Mouse (Mus musculus): Measurements from ENCODE around the gene Hpn. TPM values are rescaled to one million over a fixed set of nuclear protein-coding genes. Genes with fewer than 3 reads are reported as not detected.

The Hpn gene
- polyA plus RNA-seq, 2 experiments from 2014 or later, result 6.0 to 12.2 TPM

DNA sequence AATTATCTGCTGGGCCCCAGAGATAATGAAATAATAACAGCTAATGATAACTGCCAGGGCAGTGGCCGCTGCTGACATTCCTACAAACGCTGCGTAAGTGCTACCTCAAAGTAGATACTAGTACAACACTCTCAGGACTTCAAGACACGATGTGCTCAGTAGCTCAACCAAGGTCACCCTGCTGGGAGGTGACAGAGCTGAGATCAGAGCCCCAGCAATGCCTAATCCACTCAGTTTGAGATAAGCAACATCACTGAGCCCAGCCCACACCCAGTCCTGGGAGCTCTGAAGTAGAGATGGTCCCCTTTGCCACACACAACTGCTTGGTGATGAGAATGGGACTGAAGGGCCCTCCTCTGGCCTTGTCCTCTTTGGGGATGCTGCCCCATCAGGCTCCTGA is 25.2 kb upstream of the Hpn start:
- ATAC-seq, result no peak

DNA sequence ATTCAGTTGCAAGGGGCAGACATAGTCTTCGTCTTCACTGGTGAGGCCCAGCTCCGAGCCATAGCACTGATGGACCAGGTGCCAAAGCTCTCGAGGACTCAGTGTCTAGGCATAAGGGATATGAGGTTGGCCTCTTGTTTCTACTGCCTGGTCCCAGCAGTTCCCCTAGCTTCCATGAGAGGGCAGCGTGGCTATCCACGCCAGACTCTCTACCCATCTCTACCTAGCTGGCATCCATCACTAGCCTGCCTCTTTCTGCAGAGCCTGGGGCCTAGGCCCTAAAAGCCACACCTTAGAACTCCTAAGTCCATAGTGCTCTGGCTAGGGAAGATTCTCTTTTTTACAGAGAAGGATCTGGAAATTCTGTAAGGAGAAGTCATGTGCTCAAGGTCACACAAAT is 24.7 kb upstream of the Hpn start:
- ATAC-seq, result peak; percentile 96

DNA sequence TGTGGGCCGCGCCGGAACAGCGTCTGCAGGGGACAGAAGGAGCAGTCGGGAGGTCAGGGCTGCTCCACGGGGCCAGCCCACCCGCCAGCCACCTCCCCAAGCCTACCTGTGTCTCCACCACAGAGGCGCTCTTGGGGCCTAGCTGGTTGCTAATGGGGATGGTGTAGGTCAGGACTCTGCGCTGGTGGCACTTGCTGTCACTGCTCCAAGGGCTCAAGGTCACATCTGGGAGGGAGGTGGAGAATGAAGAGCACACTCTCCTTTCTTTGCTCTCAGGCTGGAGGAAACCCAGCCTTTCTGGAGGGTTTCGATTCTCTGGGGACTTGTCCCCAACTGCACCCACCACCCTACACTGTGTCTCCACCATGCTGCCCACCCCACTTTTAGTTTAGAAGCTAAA is 20.6 kb upstream of the Hpn start:
- ATAC-seq, result no peak

DNA sequence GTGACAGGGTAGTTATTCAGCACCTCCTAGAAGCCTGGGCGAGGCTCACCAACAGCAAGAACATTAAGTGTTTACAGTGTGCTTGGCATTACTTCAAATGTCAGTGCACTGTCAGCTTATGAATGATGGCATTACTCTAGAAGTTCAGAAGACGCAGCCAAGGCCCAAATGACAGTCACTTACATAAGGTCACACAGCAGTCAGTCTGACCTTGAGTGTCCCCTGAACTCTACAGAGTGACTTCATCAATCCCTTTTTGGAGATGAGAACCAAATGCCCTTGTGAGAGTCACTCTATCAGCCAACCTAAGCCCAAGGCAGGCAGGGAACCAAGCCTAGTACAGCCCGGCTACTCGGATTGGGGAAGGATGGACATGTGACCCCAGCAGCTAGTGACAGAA is 16.8 kb upstream of the Hpn start:
- no peak for ATAC-seq

GRCm38 (mm10) chr7:31130841-31131240 is 15.8 kb upstream of the Hpn start:
- ATAC-seq, result peak; percentile 79

DNA sequence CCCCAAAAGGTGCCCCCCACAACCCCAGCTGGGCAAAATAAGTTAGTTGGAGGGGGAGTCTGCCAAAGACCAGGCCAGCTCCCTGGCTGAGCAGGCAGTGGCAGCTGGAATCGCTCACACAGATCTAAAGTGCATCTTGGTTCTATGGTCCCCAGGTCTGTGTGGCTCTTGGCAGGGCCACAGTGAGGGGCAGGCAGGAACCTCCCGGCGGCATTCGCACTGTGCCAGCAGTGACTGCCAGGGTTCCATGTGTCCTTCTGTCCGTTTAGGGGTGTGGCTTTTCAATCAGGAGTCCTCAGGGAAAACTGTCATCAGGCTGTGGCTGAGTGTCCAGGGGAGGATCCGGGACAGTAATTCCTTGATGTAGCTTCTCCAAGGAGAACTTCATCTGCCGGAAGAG is 15.1 kb upstream of the Hpn start:
- ATAC-seq, result no peak

- no peak for ATAC-seq
These were observed 13.1 kb upstream of the Hpn start for GRCm38 (mm10) chr7:31128157-31128705.

DNA sequence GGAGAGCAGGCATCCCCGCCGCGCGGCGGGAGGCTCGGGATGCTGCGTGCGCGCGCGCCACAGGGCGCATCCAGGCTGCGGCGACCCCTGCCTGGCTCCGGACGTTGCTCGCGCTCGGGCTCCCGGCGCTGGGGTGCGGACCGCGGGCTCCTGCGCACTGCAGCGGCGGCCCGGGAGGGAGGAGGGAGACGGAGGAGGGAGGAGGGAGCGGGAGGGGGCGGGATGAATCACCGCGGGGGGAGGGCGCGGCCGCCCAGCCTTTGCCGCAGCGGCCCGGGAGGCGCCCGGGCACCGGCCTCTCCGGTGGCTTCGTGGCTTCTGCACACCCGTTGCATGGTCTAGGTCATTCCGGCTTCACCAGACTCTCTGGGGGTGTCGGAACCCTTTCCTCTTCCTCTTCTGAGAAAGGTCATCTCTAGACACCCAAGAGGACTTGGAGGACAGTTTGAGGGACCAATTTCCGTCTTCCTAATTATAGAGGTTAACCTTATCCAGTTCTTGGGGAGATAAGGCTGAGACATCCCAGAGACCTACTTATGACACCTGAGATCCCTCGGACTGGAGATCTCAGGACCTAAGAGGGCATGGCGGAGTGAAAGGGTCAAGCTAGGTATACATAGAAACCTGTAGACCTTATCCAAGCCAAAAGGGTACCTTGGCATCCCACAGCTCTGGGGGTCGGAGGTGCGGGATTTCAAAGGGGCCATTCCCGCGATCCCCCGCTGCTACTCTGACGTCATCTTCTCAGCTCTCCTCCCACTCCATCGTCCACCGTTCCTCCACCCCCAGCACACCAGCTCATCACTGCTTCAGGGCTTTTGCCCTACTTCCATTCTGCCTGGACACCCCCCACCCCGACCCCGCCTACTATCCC is 12.0 kb upstream of the Hpn start, which contains the start of gene Scn1b:
TSS of gene Scn1b (minus strand) at position 153 of the 874 bp plus-strand sequence.
- ATAC-seq, result peak; percentile 28

GRCm38 (mm10) chr7:31126211-31126751 is 11.2 kb upstream of the Hpn start:
- no peak for ATAC-seq

DNA sequence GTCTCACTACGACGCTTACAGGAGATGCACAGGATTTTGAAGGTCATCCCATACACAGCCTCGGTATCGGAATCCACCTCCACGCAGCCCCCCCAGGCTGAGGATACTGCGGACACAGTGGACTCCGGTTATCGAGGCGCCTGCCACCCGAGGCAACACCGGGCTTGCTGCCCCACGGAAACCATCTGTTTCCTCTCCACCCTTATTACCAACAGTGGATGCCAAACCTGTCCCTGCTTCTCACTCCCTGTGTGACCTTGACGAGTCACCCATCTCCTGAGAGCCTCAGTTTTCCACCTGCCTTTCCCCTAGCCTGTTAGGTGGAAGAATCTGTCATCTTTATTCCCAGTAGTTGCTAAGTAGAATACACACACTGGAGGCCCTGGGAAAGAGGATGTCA is 10.0 kb upstream of the Hpn start:
- no peak for ATAC-seq

- no peak for ATAC-seq
These were observed 9.3 kb upstream of the Hpn start for GRCm38 (mm10) chr7:31124381-31124780.

- no peak for ATAC-seq
These were observed 8.6 kb upstream of the Hpn start for GRCm38 (mm10) chr7:31123697-31124096.

GRCm38 (mm10) chr7:31122641-31123631 is 7.8 kb upstream of the Hpn start:
- ATAC-seq, result no peak

DNA sequence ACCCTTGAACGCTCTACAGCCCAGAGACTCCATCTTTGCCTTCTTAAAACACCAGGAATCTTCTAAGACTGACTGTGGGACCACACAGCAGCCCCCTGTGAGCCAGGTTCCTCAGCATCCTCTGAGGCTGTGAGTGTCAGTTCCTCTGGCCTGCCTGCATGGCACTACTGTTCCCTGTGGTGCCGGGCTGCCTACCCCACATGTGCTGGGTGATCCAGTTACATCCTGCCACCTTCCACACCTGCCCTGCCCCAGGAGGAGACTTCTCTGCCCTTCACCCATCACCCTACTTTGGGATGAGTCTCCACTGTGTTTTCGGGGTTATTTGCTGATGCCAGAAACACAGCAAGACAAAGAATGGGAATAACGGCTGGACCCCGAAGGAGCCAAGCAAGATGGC is 4.5 kb upstream of the Hpn start:
- ATAC-seq, result no peak

DNA sequence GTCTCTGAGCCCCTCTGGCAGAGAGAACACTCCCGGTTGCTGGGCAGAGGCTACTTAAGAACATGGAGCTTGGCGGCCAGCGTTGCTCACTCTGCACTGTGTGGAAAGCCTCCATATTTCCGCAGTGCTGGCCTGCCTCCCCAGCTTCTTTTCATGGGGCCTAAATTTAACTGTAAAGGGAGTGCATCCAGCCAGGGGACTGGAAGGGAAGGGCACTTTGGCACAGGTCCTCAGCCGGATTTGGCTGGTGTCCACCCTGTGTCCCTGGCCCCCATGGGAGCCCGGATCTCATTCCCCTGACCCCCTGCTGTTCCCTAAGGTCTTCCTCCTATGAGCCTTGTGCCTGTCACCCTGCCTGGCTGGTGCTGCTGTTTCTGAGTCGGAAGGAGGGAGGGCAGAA is 3.4 kb upstream of the Hpn start:
- ATAC-seq, result no peak

DNA sequence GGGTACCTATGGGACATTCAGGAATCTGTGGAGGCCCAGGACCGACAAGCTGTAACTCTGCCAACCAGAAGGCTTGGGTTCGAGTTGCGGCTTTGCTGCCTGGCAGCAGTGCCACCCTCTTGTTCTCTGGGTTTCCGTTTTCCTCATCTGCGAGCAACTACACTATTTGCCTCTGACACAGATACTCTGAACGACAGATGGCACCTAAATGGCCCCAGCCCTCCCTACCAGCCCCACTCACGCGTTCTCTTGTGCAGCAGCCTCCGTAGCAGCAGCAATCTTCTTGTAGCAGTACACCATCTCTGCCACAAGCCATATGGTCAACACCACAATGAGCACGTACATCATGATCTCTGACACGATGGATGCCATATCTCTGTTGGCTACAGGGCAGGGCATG is 2.4 kb upstream of the Hpn start:
- no peak for ATAC-seq

GRCm38 (mm10) chr7:31116721-31117145 is 1.6 kb upstream of the Hpn start:
- no peak for ATAC-seq

- ATAC-seq, result no peak
These were observed 525 bp upstream of the Hpn start for GRCm38 (mm10) chr7:31115587-31116043.

- no peak for ATAC-seq
These were observed 444 bp downstream of the Hpn start for GRCm38 (mm10) chr7:31114646-31115045.

GRCm38 (mm10) chr7:31113800-31114199 is 1.3 kb downstream of the Hpn start:
- ATAC-seq, result no peak

DNA sequence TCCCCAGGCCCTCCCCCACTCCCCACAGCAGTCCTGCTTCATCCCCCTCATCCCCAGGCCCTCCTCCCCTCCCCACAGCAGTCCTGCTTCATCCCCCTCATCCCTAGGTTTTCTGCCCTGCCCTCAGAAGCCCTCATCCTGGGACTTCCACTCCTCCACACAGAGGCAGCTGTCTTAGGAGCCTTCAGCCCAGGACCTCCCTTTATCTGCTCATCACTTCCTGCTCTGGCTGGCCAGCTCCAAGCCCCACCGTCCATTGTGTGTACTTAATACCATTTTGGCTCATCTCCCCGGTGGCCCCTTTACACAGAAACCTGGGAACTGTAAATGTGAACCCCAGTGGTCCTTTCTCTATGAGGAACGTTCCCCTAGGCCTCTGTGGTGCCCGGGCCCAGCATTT is 3.1 kb downstream of the Hpn start:
- no peak for ATAC-seq

DNA sequence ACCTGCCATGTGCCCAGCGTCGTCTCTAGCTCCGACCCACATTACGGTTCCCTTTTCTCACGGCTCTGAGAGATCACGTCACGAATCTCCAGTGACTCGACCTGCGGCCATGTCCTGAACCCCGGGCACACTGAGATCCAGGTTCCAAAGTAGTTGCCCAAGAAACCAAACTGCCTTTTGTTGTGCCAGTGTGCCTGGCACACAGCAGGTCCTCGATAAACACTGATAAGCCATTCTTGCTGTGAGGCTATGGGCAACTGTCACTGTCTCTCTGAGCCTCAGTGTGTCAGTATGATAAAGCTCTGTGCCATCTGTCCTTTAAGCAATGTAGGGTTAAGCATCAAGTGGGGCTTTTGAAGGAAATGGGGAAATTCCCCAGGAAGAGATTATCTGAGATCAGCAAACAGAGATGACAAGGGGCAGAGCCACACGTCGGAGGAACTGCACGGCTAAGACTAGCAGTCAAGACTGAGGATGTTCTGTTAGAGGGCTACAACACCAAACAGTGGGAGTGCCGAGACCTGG is 4.2 kb downstream of the Hpn start:
- peak; percentile 98 for ATAC-seq

All from CD4-positive, CD25-positive, alpha-beta regulatory T cell, adult 4 months (primary cell).